Mouse (Mus musculus): ENCODE data around the gene Pou5f1.
A peak's percentile ranks its signal among the peaks of the same experiment; 100 is the strongest.

Gene Pou5f1

GRCm38 (mm10) chr17:35513886-35514285 is 8.1 kb downstream of the Pou5f1 start:
- peak; percentile 68 to 71 for DNase-seq

GRCm38 (mm10) chr17:35514756-35515155 is 8.9 kb downstream of the Pou5f1 start:
- no peak for DNase-seq

- no peak for DNase-seq
Measured at GRCm38 (mm10) chr17:35515911-35516640, 10.3 kb downstream of the Pou5f1 start.

DNA sequence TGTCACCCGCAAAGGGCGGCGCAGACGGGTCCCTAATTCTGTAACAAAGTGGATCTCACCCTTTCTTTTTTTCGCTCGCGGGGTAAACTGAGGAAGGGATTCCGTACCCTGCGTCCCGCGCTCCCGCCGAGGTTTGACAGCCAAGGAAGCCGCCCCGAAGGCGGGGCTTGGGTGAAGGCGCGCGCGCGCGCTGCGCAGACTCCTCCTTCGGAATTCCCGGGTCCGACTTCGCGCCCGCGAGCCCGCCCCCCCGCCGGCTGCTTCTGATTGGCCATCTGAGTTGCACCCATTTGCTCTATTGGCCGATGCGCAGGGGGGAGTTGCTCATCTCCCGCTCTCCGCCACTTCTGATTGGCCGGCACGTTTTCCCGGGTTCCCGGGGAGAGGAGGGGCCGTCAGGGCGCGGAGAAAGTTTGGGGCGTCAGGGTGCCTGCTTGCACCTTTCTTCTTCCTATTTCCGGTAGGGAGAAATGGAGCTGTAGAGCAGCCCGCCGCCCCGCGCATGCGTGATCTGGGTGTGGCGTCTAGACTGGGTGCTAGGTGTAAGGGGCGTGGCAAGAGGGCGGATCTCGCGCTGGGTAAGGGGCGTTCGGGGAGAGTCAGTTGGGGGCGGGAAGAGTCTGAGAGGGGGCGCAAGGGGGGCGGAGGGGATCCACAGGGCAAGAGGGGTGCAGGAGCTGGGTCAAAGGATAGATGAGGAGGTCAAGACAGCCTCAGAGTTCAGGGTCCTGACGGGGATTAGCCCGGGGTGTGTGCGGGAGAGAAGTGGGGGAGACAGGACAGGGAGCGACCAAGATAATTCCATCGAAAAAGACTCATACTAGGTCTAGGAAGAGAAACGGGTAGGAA is 11.1 kb downstream of the Pou5f1 start, which contains the start of the genes Tcf19 and Cchcr1:
Tcf19 (minus strand) TSS at position 173 of the 849 bp plus-strand sequence.
Cchcr1 (plus strand) TSS at position 449 of the 849 bp plus-strand sequence.
- peak; percentile 93 to 96 for DNase-seq

DNA sequence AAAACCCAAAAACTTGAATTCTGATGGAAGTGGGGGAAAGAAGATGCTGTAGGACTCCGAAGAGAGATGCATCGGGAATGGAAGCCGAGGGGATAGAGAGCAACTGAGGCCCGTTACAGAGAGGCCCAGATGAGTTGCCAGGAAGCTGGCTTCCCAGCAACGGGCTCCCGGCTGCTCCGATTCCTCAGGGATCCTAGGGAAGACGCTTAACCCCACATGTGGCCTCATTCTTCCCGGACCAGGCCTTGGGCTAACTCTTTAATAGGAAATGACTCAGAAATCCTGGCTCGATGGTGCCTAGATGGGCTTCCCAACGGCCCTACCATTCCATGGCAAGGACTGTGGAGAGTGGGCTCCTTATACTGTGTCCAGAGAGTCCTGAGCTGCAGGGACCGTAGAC is 11.7 kb downstream of the Pou5f1 start:
- no peak for DNase-seq

DNA sequence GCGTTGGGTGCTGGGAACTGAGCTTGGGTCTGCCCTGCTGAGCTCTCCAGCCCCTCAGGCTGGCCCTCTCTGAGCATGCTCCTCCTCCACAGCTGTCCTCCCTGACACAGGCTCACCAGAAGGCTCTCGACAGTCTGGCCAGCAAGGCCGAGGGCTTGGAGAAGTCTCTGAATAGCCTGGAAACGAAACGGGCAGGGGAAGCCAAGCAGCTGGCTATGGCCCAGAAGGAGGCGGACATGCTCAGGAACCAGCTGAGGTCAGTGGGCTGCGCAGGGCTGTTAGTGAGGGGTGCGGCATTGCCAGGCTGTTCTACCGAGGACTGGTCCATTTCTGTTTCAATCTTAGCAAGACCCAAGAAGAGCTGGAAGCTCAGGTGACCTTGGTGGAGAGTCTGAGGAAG is 18.5 kb downstream of the Pou5f1 start:
- DNase-seq, result no peak

DNA sequence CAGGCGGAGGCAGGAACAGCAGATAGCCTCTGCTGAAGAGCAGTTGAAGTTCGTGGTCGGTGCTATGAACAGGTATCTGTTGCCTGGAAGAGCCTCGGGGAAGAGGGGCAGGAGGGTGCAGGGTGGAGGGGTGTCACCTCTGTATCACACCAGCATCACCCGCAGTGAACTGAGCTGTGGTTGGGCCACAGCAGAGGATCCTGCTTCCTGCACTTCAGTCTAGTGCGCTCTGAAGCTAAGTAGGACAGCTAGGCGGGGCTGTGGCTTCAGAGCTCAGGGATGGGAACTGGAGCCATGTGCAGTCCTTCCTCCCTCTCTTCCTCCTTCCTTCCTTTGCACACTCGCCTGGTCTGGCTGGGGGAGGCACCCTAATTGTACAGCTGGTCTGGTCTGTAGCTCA is 20.8 kb downstream of the Pou5f1 start:
- DNase-seq, result no peak

GRCm38 (mm10) chr17:35532360-35532759 is 26.5 kb downstream of the Pou5f1 start:
- no peak for DNase-seq

GRCm38 (mm10) chr17:35532901-35533300 is 27.1 kb downstream of the Pou5f1 start, which contains the start of gene Psors1c2:
Gene Psors1c2, plus strand, starts transcription at chr17:35533201.
- DNase-seq, result no peak

- peak; percentile 79 to 82 for DNase-seq
Measured at GRCm38 (mm10) chr17:35534343-35534742, 28.5 kb downstream of the Pou5f1 start.

GRCm38 (mm10) chr17:35537421-35537820 is 31.6 kb downstream of the Pou5f1 start:
- no peak for DNase-seq

DNA sequence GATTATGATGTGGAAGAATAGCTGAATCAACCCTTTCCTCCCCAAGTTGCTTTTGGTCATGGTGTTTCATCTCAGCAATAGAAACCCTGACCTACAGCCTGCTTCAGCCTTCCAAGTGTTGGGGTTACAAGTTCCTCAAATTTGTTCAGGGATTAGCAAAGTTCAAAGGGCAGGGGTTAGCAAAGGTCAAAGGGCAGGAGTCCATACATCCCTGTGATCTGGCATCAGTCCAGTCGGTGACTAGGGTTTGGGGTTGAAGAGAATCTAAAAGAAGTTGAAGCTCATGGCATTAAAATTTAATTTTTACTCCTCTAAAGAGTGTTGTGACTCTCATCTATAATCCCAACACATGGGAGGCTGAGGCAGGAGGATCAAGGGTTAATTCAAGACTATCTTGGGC is 32.7 kb downstream of the Pou5f1 start:
- DNase-seq, result no peak

- DNase-seq, result no peak
Measured at GRCm38 (mm10) chr17:35539540-35539939, 33.7 kb downstream of the Pou5f1 start.

DNA sequence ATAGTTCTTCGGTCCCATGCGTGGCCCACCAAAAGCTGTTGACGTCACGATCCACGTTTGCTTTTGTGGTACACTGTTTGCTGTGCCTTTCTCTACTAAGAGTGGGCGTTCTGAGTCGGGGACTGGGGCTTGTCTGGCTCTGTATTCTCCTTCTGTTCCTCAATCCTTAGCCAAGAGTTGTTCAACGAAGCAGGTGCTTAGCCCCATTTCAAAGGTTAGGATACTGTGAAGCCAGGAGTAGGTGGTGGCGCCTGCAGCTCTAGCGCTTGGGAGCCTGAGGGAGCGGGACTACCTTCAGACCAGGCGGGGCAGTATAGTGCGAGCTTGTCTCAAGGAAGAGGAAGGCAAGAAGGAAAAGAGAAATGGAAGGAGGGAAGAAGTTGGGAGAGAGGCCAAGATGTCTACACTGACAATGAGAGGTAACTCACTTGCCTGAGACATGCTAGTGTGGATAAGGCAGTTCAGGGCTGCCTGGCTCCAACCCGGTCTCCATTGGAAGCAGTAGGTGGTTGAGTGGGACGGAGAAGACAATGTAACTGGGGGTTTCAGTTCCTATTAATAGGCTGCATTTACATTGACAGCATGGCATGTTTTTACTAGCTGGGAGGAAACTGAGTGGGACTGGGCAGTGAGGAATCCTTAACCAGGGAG is 37.1 kb downstream of the Pou5f1 start:
- no peak for DNase-seq

DNA sequence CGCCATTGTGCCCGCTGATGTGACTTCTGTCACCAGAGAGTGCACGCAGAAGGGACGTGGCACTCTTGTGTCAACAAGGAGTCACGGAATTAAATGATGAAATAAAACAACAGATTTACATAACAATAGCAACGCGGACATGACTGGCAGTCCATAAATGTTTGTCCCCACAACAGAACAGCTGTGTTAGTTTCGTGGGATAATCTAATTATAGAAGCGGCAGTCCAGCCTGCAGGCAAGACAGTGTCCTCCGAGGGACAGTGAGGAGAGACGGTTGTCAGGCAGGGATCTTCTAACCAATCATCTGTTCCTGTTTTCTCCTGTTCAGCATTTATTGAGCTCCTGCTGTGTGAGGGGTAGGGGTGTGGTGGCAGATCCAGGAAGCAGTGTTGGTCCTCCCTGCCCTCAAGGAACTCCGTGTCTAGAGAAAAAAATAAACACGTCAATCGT is 37.6 kb downstream of the Pou5f1 start:
- no peak for DNase-seq

DNA sequence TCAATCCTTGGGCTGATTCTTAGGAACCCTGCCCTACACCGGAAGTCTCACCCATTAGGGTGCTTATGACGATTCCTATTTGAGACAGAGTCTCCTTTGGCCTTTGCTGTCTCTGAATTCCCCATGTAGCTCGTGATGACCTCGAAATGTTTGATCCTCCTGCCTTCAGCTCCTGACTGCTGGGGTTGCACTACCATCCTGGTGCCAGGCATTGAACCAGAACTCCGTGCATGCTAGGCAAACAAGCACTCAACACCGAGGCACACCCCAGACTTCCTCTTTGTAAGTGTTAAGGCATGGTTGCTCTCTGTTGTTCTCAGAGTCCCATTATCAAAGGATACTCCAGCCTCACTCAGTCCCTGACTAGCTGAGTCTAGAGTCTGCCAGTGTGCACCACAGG is 38.2 kb downstream of the Pou5f1 start:
- no peak for DNase-seq

DNA sequence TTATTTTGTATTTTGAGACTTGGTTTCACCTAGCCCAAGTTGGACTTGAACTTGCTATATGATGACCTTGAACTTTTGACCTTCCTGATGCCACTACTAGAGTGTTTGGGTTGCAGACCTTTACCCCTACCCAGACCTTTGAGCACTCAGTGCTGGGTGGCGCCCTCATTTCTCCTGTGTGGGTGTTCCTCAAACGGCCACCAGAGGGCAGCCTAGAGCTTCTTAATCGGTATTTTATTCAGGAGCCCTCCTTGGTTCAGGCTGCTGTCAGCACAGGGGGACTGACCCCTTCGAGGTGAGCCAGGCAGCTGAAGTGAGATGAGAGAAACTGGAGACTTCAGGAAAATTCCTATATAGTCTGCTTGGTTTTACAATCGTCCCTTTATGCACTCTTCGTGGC is 38.9 kb downstream of the Pou5f1 start:
- peak; percentile 67 to 75 for DNase-seq

- no peak for DNase-seq
Measured at GRCm38 (mm10) chr17:35547465-35547864, 41.6 kb downstream of the Pou5f1 start.

GRCm38 (mm10) chr17:35548636-35549035 is 42.8 kb downstream of the Pou5f1 start:
- no peak for DNase-seq

DNA sequence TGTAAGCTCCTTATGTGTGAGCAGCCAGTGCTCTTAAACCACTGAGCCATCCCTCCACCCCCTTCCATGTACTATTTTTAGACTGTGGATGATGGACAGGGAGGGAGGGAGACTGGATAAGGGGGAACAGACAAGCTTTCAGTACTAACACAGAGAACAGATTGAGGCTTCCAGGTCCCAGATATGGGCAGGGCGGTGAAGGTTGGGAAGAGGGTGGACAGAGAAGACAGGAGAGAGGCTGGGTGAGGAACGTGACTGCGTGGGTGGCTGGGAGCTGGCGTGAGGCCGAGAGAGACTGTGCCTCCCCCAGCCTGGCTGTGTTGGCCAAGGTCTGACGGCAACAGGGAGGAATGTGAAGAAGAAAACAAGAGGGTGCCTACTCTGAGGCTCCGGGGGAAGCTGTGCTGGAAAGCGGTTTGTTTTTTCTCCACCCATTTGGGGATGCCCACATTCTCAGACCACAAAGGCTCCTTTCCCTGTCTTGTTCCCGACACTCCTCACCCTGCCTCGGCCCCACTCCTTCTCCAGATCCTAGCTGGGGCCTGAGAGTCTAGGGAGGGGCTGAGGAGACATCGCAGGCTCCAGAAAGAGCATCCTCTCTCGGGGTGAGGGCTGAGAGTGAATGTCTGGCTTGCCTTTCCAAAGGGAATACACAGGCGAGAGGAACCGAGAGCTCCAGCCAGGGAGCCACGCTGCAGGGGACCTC is 43.8 kb downstream of the Pou5f1 start:
- DNase-seq, result peak; percentile 86 to 90

DNA sequence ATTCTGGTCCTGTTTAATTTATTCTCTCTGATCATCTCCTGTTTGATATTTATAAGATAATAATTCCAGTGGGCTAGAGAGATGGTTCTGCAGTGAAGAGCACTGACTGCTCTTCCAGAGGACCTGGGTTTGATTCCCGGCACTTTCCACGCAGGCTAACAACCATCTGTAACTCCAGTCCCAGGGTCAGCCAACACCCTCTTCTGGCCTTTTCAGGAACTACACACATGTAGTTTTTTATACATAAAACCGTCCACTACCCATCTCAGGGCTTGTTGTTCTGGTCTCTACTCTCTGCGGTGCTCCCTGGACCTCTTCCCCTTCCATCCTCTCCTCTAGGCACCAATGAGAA is 44.3 kb downstream of the Pou5f1 start:
- no peak for DNase-seq

GRCm38 (mm10) chr17:35550871-35551270 is 45.1 kb downstream of the Pou5f1 start:
- DNase-seq, result no peak
